Mouse (Mus musculus): ENCODE data around the gene Naa20. TPM values are rescaled to one million over a fixed set of nuclear protein-coding genes. Genes with fewer than 3 reads are reported as not detected.
A peak's percentile ranks its signal among the peaks of the same experiment; 100 is the strongest.

Gene Naa20
- polyA plus RNA-seq, 1 experiment from 2014 or later: 152 TPM

DNA sequence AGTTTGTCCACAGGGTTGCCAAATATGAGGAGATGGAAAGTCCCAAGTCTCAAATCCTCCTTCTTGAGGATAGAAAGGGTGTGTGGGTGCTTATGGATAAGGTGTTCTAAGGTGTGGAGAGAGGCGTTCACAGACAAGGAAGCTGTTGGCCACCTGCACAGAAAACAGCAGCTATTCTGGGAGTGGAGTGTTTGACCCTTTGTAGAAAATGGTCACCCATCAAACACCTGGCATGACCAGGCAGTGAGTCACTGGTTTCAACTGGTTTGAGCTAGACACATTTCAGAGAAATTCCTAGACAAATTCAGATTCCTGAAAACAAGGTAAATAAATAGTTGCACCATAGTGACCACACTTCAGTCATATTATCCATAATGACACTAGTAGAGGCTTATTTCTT lies 29.8 kb upstream of the Naa20 start:
- Histone ChIP-seq H3K36me3 (peaks cover 10% of the 10 kb centered on the region; the same call in 1 of the 2 replicates), H3K27ac (no peak overlapping the region), H3K4me1 (no peaks in the 10 kb centered on the region), H3K4me3 (no peak overlapping the region), H3K27me3 (ENCODE audit: low read depth, poor library complexity, severe bottlenecking) (no peaks in the 10 kb centered on the region), H3K9me3 (replicated peaks) (no peaks in the 10 kb centered on the region)
- no peak for DNase-seq (ENCODE audit: low spot score)
- WGBS: 80% methylated on average over 1 of the region's 1 CpGs

DNA sequence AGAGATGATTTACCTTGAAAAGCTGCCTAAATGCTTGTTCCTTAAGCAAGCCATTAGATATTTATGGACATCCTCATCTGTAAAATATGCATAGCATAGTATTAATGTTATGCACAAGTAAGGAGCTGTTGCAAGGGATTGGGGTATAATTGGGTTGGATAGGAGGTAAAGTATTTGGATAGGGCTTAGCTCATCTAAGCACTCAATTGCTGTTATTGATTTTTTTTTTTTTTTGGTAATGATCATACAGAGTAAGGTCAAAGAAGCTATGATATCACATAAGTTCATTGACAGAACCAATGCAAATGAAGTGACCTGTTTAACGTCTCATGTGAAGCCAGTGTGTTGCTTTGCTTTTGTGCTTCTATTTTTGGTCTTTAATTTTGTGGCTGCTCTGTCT lies 27.9 kb upstream of the Naa20 start:
- Histone ChIP-seq H3K4me1 (peaks cover 7% of the 10 kb centered on the region; the same call in 1 of the 2 replicates), H3K9me3 (replicated peaks) (no peaks in the 10 kb centered on the region), H3K4me3 (no peak overlapping the region), H3K27me3 (ENCODE audit: low read depth, poor library complexity, severe bottlenecking) (no peaks in the 10 kb centered on the region), H3K27ac (no peak overlapping the region), H3K36me3 (peaks cover 17% of the 10 kb centered on the region)
- WGBS: 90% methylated on average over 1 of the region's 1 CpGs
- DNase-seq (ENCODE audit: low spot score): no peak

GRCm38 (mm10) chr2:145874879-145875482 lies 26.9 kb upstream of the Naa20 start:
- DNase-seq (ENCODE audit: low spot score): no peak
- peaks cover 12% of the 10 kb centered on the region; the same call in 1 of the 2 replicates for H3K4me1 ChIP-seq
- H3K27ac ChIP-seq: no peak overlapping the region
- no peaks in the 10 kb centered on the region for H3K27me3 ChIP-seq (ENCODE audit: low read depth, poor library complexity, severe bottlenecking)
- no peak overlapping the region for H3K4me3 ChIP-seq
- H3K9me3 ChIP-seq (replicated peaks): no peaks in the 10 kb centered on the region
- H3K36me3 ChIP-seq: peaks cover 24% of the 10 kb centered on the region
- WGBS: 80% methylated on average over 3 of the region's 3 CpGs

- Histone ChIP-seq H3K4me1 (peaks cover 30% of the 10 kb centered on the region), H3K36me3 (peaks cover 31% of the 10 kb centered on the region), H3K4me3 (no peak overlapping the region), H3K27ac (no peak overlapping the region), H3K27me3 (ENCODE audit: low read depth, poor library complexity, severe bottlenecking) (no peaks in the 10 kb centered on the region), H3K9me3 (replicated peaks) (no peaks in the 10 kb centered on the region)
- 92% methylated on average over 3 of the region's 3 CpGs for WGBS
- no peak for DNase-seq (ENCODE audit: low spot score)
Measured at GRCm38 (mm10) chr2:145877191-145877590, 24.7 kb upstream of the Naa20 start.

- peak overlapping the region; percentile 89 for H3K27ac ChIP-seq
- no peaks in the 10 kb centered on the region for H3K9me3 ChIP-seq (replicated peaks)
- H3K27me3 ChIP-seq (ENCODE audit: low read depth, poor library complexity, severe bottlenecking): no peaks in the 10 kb centered on the region
- WGBS: 43% methylated on average over 11 of the region's 11 CpGs
- H3K4me1 ChIP-seq: peaks cover 64% of the 10 kb centered on the region
- peak; percentile 73 for DNase-seq (ENCODE audit: low spot score)
- peaks cover 38% of the 10 kb centered on the region for H3K36me3 ChIP-seq
- peak overlapping the region; percentile 11; the same call in 1 of the 2 replicates for H3K4me3 ChIP-seq
Measured at GRCm38 (mm10) chr2:145880887-145881747, 20.8 kb upstream of the Naa20 start.

GRCm38 (mm10) chr2:145881932-145882331 lies 20.0 kb upstream of the Naa20 start:
- Histone ChIP-seq H3K36me3 (peaks cover 33% of the 10 kb centered on the region), H3K27ac (peak overlapping the region; percentile 89), H3K4me3 (0 out of 2 replicates have a peak overlapping the region, but pooled peaks have one; percentile 2), H3K9me3 (replicated peaks) (no peaks in the 10 kb centered on the region), H3K27me3 (ENCODE audit: low read depth, poor library complexity, severe bottlenecking) (no peaks in the 10 kb centered on the region), H3K4me1 (peaks cover 67% of the 10 kb centered on the region)
- 91% methylated on average over 5 of the region's 5 CpGs for WGBS
- peak; percentile 46 for DNase-seq (ENCODE audit: low spot score)

- no peaks in the 10 kb centered on the region for H3K27me3 ChIP-seq (ENCODE audit: low read depth, poor library complexity, severe bottlenecking)
- 32% methylated on average over 2 of the region's 2 CpGs for WGBS
- peak overlapping the region; percentile 89 for H3K27ac ChIP-seq
- DNase-seq (ENCODE audit: low spot score): no peak
- H3K4me1 ChIP-seq: peaks cover 67% of the 10 kb centered on the region
- no peak overlapping the region for H3K4me3 ChIP-seq
- H3K36me3 ChIP-seq: peaks cover 30% of the 10 kb centered on the region
- no peaks in the 10 kb centered on the region for H3K9me3 ChIP-seq (replicated peaks)
Measured at GRCm38 (mm10) chr2:145882398-145882797, 19.5 kb upstream of the Naa20 start.

DNA sequence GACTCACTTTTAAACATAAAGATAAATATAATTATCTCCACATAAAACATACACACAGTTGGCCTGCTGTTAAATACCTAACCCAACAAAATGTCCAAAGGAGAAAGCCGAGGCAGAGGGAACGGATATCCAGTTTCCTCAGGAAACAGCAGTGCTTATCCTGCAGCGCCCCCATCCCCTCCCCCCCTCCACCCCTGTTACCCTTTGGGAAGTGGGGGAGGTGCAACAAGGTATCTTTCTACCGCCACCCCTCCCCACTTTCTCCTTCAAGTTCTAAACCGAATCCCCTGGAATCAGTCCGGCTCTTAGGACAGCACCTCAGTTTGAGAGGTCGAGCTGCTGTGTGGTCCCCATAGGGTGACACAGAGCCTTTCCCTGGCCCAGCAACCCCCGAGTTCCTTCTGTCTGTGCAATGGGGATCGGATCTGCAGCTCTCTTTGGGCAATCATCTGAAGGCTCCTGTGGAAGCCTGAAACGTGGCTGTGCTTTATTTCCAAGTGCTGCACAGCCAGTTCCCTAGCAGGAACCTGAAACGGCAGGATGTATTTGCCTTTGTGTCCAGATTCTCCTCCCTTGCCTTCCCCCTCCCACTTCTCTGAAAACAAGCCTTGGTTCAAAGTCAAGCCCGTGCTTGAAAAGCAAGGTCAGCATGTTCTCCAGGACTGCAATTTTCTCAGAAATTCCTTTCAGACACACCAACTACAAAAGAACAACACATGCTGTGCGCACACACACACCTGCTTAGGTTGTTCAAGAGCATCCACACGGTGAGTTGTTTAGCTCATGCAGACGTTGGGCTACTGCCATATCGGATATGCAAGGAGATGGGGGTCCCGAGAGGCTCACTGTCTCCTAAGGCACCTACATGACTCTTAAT lies 17.6 kb upstream of the Naa20 start:
- DNase-seq (ENCODE audit: low spot score): peak; percentile 52
- 44% methylated on average over 17 of the region's 17 CpGs for WGBS
- Histone ChIP-seq H3K4me3 (peak overlapping the region; percentile 12; the same call in 1 of the 2 replicates), H3K27me3 (ENCODE audit: low read depth, poor library complexity, severe bottlenecking) (no peaks in the 10 kb centered on the region), H3K27ac (peak overlapping the region; percentile 87), H3K36me3 (peaks cover 18% of the 10 kb centered on the region), H3K9me3 (replicated peaks) (no peaks in the 10 kb centered on the region), H3K4me1 (peaks cover 71% of the 10 kb centered on the region)

DNA sequence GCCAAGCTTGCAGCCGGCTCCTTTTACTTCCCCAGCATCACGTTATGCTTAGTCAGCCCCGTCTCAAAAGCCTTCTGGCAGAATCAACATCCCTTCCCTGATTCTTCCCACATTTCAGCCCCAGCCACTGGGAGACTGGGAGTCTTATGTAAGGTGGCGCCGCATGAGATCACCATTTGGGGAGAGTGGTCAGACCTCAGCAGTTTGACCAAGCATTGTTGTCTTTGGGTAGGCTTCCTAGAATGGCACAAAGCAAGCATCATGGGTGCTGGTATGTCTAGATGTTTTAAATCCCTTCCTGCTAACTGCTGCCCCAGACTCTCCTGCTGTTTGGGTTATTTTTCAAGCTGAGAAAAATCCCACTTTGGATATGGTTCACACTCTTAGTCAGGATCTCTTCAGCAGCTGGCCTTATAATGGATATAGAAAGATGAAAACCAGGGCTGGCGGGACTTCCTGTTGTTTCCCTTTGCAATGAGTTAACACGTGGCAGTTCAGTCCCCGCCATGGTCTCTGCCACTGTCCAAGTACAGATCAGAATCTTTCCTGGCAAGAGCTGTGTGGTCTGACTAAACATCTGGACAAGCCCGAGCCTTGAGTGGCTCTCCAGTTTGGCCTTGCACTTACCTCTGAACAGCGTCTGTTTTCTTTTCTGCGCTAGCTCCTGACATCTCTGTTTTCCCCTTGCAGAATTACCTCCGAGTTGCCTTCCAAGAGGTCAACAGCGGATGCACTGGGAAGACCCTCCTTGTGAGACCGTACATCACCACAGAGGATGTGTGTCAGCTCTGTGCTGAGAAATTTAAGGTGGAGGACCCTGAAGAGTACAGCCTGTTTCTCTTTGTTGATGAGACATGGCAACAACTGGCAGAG lies 16.8 kb upstream of the Naa20 start:
- Histone ChIP-seq H3K9me3 (replicated peaks) (no peaks in the 10 kb centered on the region), H3K4me1 (peaks cover 69% of the 10 kb centered on the region), H3K27ac (peak overlapping the region; percentile 87), H3K27me3 (ENCODE audit: low read depth, poor library complexity, severe bottlenecking) (no peaks in the 10 kb centered on the region), H3K4me3 (no peak overlapping the region), H3K36me3 (peaks cover 12% of the 10 kb centered on the region)
- no peak for DNase-seq (ENCODE audit: low spot score)
- WGBS: 62% methylated on average over 14 of the region's 14 CpGs

DNA sequence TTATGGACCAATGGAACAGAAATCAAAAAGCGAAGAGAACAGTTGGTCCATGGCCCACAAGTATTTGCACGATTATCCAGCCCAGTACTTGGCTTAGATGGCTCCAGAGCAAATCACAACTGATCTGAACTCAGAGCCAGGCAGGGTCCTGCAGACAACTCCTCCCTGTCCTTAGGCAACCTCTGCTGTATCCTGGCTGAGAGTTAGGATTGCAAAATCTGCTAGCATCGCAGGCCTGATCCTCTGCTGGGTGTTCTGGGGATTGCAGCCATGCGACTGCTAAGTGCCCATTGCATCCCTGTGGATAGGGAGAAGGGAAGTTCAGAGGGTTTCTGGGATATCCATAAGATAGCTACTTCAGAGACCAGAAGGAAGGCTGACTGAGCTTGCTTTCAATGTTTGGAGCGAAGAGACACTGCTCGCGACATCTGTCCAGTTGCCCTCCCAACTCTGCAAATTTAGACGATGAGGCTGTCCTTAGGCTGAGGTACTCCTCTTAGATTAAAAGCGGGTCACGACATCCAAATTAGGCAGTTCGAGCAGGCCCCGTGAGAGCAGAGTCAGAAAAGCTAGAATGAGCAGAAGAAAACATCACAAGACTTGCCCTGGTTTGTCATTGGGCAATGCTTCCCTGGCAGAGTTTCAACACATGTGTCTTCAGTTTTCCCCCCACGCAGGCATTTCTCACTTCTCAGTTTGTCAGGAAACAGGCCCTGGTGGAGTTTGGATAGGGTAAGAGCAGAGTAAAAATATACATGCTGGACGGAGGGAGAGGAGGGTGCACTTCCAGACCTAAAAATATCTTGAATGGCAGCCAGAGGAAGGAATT lies 13.7 kb upstream of the Naa20 start:
- peak overlapping the region; percentile 28; the same call in 1 of the 2 replicates for H3K27ac ChIP-seq
- H3K9me3 ChIP-seq (replicated peaks): no peaks in the 10 kb centered on the region
- peaks cover 44% of the 10 kb centered on the region for H3K4me1 ChIP-seq
- peaks cover 7% of the 10 kb centered on the region for H3K36me3 ChIP-seq
- H3K27me3 ChIP-seq (ENCODE audit: low read depth, poor library complexity, severe bottlenecking): no peaks in the 10 kb centered on the region
- peak; percentile 59 for DNase-seq (ENCODE audit: low spot score)
- no peak overlapping the region for H3K4me3 ChIP-seq
- 63% methylated on average over 14 of the region's 14 CpGs for WGBS

GRCm38 (mm10) chr2:145888766-145889480 lies 13.0 kb upstream of the Naa20 start:
- Histone ChIP-seq H3K9me3 (replicated peaks) (no peaks in the 10 kb centered on the region), H3K4me3 (no peak overlapping the region), H3K27ac (peak overlapping the region; percentile 59; the same call in 1 of the 2 replicates), H3K27me3 (ENCODE audit: low read depth, poor library complexity, severe bottlenecking) (no peaks in the 10 kb centered on the region), H3K36me3 (peaks cover 7% of the 10 kb centered on the region; the same call in 1 of the 2 replicates), H3K4me1 (peaks cover 37% of the 10 kb centered on the region)
- no peak for DNase-seq (ENCODE audit: low spot score)
- WGBS: 72% methylated on average over 6 of the region's 6 CpGs
